Mouse (Mus musculus): ENCODE results near the gene Mydgf.

GRCm38 (mm10) chr17:56224916-56225315 lies 41.2 kb upstream of the Mydgf start:
- TF ChIP-seq CTCF (IDR thresholded peaks at IDR 0.05; ENCODE audit: borderline replicate concordance, insufficient read depth, low read depth, low read length) (no peak), POLR2A (IDR thresholded peaks at IDR 0.05; ENCODE audit: borderline replicate concordance, insufficient read depth, low read length) (no peak)
